Mouse (Mus musculus): ENCODE measurements around the gene Actrt2. TPM values are rescaled to one million over a fixed set of nuclear protein-coding genes. Genes with fewer than 3 reads are reported as not detected.

Gene Actrt2
- total RNA-seq, 4 experiments from 2014 or later, result not detected

DNA sequence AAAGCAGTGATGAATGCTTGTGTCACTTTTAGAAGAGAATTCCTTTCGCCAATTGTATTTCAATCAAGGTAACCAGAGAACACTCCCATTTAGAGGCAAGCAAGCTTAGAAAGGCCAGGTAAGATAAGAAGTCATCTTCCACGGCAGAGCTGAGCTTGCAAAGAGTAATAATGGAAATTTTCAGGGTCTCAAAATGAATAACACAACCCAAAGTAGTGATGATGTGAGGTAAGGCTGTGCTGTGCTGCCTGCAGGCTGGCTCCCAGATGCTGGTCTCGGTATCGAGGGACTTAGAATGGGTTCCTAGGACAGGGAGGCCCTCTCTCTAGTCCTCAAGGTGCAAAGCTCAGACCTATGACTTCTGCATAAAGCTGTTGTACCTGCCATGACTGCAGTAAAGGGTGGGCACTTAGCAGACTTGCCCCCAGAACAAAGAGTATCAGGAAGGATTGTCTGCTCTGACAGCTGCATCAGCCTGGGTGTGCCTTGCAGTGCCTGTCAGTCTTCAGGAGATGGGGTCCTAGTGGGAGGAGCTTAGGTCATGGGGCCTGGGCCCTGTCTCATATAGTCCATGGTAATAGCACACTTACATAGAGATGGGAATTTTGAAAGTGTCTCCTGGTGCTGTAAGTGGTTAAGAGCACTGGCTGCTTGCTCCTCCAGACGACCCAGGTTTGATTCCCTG lies 15.5 kb upstream of the Actrt2 start:
- DNase-seq (ENCODE audit: low spot score in 2 of 2), result no peak

DNA sequence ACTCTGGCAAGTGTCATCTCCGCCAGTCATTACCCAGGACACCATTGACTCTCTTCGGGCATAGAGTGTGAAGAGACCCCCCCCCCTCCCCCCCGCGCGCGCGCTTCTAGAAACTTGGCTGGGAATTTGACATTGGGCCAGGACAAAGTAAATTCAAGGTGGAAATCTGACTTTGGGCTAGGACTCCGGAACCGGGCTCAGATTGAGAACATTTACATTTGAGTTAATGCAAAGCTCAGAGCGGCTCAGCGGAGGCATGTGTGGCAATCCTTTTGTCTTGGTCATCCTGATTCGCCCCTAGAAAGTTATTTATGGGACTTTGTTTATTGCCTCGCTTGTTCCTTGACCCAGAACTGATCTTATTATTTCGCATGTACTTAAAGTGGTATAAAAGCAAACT lies 14.6 kb upstream of the Actrt2 start:
- DNase-seq (ENCODE audit: low spot score in 2 of 2), result no peak

DNA sequence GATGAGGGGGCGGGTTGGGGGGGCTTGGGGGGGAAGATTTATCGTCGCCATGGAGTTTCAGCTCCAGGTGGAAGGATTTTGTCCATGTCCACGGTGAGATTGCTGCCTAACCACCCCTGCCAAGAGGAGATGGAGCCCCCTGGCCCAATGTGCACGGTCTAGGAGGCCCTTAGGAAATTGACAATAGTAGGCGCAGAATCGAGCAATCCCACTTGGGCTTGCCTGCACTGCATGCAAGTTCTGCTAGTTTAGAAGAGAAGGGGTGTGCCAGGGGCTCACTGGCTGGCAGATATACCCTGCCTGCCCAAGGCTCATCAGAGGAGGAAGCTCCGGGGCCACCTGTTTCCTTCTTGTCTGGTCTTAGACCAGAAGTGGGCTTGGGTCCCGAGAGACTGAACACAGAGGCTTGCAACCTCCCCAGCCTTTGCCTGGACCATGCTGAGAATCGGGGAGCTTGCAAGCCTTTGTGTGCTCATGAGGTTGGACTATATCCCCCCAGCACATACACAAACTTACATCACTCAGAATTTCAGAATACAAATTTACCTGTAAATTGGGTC lies 7.9 kb upstream of the Actrt2 start:
- DNase-seq (ENCODE audit: low spot score in 2 of 2), result no peak

DNA sequence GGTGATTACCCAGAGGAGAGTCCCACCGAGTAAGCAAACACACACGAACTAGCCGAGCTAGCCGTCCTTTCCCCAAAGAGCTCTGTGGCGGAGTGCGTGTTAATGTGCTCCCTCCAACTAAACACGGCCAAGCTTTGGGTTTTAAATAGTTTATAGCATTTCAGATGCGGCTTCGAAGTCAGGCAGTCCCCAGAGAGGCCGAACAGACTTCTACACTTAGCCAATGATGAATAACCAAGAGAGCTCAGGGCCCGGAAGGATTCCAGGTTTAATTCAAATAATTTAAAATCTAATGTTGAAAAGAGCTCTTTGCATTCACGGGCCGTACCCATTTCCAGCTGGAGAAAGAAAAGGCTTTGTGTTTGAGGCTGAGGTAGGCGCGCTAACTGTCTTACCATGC lies 7.3 kb upstream of the Actrt2 start:
- DNase-seq (ENCODE audit: low spot score in 2 of 2), result no peak

DNA sequence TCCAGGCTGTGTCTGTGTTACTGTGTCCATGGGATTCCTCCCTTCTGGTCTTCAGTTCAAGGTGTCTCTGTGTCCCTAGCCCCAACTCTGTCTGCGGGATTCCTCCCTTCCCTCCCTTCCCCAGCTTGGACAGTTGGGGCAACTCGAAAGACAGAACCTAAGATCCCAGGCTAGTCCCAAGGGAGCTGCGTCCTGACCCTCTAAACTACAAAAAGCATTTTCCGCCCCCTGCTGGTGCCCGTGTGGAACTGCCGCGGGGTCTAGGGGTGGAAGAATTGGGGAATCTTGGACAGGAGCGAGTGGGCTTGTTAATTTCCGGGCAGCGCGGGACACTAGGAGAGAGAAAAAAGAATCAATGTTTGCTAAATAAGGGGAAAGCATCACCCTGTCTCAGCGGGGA lies 6.9 kb upstream of the Actrt2 start:
- DNase-seq (ENCODE audit: low spot score in 2 of 2), result peak; percentile 27 to 38

DNA sequence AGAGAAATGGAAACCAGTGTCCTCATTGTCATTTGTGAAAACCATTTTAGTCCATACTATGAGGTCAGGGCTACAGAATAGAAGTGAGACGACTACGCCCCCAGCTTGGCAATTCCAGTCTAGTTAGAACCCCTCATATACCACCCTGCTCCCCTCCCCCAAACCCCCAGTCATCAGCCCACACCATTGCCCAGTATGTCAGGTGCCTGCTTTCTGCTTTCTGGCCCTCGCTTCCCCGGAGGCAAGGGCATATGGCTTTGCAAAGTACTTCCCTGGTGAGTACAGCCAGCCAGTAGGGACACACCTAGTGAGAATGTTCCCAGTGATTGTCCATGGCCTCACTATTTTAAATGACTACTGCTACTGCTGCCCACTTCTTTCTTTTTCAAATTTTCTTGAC lies 6.3 kb upstream of the Actrt2 start:
- DNase-seq (ENCODE audit: low spot score in 2 of 2), result no peak

DNA sequence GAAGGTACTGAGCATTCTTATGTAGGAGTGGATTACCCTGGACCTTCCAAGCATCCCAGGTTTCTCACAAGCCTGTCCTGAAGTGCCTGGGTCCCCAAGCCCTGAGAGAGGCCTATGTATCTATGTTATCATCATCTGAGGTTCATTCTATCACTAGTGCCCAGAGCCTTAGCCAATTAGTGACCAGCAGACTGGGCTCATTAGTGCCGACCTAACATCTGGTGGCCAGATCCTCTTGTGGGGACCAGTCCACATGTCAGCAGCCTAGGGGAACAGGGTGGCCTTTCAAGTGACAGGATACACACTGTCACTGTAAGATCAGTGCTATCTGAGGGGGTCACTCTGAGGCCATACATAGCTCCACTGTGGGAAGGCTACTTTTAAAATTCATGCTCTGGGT lies 4.4 kb upstream of the Actrt2 start:
- DNase-seq (ENCODE audit: low spot score in 2 of 2), result no peak

DNA sequence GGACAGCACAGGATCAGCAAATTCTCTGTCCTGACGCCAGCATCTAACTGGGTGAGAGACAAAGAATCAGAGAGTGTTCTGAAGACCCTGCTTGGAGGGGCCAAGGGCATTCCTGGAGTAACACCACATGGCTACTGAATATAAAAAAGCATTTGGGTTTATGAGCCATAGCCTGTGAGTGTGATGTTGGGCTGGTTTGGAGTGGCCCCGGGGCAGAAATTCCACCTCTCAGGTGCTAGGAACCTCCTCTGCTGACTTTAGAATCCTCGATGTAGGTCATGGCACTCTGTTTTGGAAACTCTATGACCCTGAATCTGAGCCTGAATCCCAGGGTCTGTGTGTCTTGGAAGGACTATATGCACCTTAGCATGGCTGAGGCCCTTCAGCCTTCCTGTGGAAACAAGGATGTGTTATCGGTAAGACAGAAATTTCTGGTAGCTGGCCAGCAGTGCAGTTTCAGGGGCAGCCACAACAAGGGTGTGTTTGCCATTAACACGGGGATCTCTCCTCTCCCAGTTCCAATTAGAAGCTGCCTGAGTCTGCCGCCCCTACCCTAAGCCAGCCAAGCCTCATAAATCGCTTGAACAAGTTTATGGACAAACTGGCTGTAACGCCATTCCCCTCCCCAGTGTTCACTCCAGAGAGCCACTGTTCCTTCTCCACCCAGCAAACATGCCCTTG lies 3.7 kb upstream of the Actrt2 start:
- no peak for DNase-seq (ENCODE audit: low spot score in 2 of 2)

DNA sequence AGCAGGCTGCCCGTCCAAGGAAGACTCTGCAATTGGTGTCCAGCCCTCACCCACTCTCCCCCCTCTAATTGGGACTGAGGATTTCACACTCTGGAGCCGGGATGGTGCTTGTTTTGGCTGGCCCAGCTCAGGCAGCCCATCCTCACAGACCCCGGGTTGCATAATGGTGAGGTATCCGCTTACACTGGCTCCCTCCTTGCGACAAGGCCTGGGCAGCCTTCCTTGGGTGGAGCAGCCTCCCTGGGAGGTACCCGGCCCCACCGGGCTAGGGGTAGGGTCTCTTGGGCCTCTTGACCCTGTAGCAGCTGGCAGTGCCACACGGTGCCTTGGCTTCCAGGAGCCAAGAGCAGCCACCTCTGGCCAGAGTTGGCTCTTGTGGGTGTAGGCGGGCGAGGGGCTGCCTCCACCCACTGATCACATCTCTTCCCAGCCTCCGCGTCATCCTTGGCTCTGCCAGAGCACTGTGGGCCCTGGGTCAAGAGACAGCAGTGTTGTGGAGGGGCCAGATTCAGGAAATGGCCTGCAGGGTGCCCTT lies 4.9 kb downstream of the Actrt2 start:
- DNase-seq (ENCODE audit: low spot score in 2 of 2), result peak; percentile 13 to 23

DNA sequence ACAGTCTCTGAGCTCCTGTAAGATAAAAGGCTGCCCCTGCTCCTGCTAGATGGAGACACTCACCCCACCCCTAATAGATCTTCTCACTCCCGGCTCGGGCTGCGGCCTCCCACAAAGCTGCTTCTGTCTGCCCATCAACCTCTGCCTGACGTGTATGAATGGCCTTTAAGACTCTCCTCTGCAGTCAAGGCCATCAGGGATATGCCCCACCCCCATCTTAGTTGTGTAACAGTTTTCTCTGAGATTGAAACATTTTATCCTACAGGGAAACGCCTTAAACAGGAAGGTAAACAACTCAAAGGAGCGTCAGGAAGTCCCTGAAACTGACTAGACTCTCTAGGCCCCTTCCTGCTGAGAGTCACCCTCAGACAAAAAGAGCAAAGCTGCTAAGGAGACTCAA lies 6.4 kb downstream of the Actrt2 start:
- no peak for DNase-seq (ENCODE audit: low spot score in 2 of 2)

DNA sequence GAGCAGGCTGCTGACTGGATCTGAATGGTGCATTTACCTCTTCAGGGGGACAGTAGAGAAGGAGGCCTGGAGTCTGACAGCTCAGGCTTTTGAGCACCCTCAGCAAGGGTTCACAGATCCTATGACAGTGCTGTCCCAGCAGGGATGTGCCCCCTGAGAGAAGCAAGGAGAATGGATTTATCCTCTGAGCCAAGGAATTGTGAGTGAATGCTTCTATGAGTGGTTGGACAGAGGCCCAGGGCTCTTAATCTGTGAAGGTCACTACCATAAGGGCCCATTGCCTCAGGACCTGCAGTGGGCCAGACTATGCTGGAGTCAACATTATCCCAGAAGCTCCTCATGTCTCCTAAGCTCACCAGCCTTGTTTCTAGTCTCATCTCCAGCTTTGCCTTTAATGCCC lies 7.6 kb downstream of the Actrt2 start:
- no peak for DNase-seq (ENCODE audit: low spot score in 2 of 2)

DNA sequence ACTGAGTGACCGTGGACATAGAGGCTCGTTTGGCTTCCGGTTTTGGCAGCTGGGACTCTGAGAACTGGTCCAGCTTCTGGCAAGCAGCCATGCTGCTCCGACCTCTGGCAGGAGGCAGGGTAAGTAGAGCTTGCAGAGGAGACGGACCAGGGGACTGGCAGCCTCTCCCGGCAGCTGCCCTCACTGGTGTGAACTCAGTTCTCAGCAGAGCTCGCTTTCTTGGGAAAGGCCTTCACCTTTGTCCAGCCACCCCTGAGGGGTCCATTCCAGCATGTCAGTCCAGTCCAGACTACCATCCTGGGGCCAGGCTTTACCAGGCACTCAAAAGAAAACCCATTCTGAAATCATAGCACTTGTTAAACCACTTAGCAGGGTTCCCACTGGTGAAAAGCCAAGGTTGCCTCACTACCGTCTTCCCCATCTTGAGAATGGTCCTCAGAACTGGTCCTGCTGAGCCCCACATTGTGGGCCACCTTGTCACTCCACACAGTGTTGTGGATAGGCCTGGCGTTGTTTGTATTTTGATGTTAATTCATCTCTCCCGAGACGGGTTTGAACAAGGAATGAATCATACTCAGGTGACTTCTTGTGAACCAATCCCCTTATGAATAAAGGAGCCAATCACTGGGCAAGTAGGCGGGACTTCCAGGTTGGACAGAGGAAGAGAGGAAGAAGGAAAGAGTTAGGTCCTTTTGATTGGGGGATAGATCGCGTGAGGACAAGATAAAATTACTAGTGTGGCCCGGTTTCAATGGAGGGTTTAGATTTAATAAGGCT lies 12.3 kb downstream of the Actrt2 start:
- peak in 1 of 2 experiments; percentile 41 for DNase-seq (ENCODE audit: low spot score in 2 of 2)

DNA sequence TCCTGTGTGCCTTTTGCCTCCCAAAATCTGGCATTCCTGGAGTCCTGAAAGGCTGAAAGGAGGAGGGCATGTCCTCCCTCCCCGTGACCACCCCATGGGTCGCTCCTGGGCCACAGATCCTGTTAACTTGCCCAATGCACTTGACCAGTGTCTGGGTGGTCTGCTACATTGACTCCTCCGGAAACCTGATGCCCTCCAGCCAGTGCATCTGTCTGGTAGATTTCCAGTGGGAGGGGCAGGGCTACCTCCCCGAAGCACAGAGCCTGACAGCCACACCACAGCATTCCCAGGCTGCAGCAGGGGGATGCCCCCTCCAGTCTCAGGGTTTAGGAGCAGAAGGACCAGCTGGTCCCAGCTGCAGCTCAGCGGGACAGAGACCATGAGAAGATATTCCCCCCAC lies 15.2 kb downstream of the Actrt2 start:
- no peak for DNase-seq (ENCODE audit: low spot score in 2 of 2)

DNA sequence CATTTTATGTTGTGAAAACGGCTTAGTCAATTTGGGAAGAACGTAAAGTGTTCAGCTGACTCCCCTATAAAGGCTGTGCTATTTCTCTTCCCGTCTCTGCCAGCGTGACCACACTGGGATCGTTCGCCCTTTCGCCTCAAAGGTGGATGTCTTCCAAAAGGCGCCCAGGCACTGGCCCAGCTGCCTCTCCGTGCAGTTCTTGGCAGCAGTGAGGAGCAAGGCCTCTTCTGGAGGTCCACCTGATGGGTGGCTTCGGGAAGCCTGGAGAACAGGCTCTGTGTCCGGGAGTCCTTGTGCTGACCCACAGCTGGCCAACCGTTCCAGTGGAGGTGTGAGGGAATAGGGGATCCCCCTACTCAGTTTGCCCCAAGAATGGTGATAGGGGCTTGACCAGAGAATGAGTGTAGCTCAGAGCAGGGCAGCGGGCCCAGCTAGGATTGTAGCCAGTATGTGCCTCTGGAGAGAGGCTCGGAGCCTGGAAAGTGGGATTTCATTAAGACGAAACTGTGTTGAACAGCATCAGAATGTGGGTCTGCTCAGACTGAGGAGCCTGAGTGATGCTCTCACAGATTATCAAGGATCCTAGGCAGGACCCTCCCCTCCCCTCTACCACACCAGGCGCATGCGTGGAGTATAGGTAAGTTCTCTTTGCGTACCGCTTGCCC lies 18.5 kb downstream of the Actrt2 start:
- peak in 1 of 2 experiments; percentile 47 for DNase-seq (ENCODE audit: low spot score in 2 of 2)

DNA sequence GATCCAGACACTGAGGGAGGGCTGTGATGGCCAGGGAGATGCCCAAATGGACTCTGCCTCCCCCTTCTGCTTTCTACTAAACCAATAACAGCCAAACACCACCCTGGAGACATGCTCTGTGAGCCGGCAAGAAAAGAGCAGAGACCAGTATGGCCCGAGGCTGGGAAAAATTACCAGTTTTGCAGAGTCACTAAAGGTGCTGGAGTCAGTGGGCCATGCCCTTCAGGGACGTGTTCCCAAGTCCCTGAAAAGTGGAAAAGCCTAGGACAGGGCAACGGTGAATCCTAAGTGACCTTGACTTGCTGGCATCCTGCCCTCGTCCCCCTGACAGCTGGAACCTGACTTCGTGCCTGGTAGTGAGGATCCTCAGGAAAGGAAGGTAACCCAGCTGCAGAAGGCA lies 25.2 kb downstream of the Actrt2 start:
- DNase-seq (ENCODE audit: low spot score in 2 of 2), result no peak

DNA sequence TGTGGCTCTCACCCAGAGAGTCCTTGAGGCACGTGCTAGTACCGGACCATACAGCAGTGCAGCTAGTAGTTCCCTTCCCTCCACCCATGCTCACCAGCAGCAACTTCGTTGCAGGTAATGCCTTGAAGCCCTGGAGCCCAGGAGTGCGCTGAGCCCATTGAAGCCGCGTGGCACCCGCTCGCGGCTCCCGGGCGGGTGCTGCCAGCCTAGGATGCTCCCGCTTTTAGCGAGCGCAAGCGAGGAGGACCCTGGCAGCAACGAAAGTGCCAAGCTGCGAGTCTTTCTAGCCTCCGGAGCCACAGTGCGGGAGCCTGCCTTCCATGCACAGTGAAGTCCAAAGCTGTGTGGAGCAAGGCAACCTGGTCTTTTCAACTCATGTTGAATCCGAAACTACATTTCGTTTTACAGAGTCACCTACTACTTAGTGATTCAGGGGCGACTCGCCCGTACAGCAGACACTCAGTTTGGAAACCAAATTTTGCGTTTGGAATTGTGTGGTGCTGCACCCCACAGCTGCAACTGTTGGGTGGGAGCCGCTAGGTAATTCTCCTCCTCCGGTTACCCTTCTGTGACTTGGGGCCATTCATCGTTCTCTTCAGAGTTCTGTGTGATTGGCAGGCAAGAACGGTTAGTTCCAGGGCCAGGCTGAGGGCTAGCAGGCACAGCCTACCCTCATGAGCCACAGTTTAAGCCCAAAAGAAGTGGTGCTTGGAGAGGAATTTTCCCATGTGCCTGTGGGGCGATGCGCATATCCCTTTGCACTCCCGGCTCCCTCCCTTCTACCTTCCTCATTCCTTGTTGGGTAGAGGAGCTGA lies 26.2 kb downstream of the Actrt2 start:
- no peak for DNase-seq (ENCODE audit: low spot score in 2 of 2)

DNA sequence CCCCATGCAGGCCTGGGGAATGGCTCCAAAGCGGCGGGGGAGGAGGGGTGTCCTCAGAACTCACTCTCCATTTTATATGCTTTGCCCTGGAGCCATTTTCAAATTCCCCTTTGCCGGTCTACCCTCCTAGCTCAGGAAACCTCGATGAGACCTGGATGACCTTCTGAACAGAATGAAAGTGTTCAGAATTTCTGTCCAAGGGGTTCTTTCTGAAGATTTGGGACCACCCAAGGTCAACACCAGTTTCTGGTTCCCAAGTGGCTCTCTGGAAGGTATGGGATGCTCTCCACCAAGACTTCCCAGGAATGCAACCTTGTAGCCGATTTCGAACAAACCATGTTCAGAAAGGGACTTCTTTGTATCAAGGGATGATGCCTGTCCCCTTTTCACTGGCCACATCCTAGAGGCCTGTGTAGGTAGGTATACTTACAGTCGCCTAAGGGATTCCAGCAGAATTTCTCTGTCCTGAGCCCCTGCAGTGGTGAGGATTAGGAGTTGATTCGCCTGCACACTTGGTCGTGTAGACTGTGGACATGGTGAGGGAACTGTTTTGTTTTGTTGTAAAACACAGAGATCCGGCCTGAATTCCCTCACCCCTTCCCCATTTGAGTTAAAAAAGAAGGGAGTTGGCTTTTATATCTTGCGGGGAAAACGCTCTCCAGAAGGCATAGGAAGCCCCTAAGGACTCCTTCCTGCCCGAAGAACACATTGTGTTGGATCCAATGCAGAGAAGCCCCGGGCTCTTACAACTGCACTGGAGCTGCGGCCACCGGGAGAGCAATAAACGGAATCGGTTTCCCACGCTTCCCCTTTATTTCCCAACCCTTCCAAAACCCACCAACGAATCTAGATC lies 27.0 kb downstream of the Actrt2 start:
- no peak for DNase-seq (ENCODE audit: low spot score in 2 of 2)

DNA sequence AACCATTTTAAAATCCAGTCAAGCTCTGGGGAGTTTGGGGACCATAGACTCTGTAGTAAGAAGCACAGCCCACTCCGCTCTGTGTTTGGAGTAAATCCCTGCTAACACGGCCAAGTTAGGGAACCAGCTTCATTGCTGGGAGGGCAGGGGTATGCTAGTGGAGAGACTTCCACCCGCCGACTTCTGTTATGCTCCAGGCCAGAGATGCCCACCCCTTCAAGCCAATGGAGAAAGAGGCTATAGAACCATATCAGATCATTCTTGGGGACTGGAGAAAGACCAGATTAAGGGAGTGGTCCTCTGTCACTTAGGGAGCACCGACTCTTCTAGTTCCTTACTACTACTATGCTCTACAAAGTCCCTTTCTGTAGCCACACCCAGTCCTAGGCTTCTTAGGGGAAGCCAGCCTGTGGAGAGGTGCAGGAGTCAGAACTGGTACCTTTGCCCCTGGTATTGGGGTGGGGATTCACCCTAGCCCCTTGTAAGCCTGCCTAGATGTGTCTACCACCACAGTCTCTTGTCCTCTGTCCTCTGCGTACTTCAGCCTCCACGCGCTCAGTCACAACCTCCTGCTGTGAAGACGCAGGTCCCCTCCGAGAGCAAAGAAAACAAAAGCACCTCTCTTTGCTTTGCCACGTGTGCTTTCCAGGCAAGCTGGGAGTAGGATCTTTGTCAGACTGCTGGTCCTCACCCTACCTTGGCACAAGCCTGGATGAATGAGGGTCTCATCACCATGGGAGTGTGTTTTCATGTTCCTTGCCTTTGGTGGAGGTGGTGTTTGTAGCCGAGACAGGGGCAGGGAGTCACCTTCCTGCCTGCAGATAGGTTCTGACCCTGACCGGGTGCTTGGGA lies 27.9 kb downstream of the Actrt2 start:
- DNase-seq (ENCODE audit: low spot score in 2 of 2), result no peak

DNA sequence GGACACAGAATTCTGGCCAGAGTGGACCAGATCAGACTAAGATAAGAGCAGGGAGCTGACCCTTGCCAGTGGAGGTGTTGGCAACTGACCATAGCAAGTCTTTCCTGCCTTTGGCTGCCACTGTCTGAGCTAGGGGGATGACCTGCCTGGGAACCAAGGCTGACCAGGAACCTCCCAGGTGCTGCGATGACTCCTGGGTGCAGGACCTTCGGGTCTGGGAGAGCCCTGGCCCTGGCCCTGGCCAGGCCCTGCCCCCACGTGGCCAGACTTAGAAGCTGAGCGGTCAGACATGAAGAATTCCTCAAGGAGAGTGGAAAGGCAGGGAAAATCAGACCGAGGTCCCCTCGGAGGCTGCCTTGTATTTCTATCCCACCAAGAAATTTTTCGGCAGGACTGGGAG lies 28.5 kb downstream of the Actrt2 start:
- DNase-seq (ENCODE audit: low spot score in 2 of 2), result no peak
